Mouse (Mus musculus): ENCODE results near the gene Ephb2. TPM values are rescaled to one million over a fixed set of nuclear protein-coding genes. Genes with fewer than 3 reads are reported as not detected.

Gene Ephb2
- polyA plus RNA-seq, 1 experiment from 2014 or later, result 15.6 TPM

- peaks cover 87% of the 10 kb centered on the region for H3K36me3 ChIP-seq
- no peaks in the 10 kb centered on the region for H3K27me3 ChIP-seq (ENCODE audit: low read depth, poor library complexity, severe bottlenecking)
- no peak overlapping the region for H3K27ac ChIP-seq (replicated peaks)
- H3K9me3 ChIP-seq (replicated peaks), result peaks cover 8% of the 10 kb centered on the region; the same call in 1 of the 2 replicates
- WGBS, result 95% methylated on average over 17 of the region's 17 CpGs
- no peak overlapping the region for H3K4me3 ChIP-seq
- H3K4me1 ChIP-seq, result peaks cover 74% of the 10 kb centered on the region
- no peak for DNase-seq (ENCODE audit: low spot score)
These were observed 65.1 kb downstream of the Ephb2 start for GRCm38 (mm10) chr4:136770718-136771117.

GRCm38 (mm10) chr4:136768499-136768898 is 67.3 kb downstream of the Ephb2 start:
- WGBS, result 88% methylated on average over 3 of the region's 3 CpGs
- Histone ChIP-seq H3K27me3 (ENCODE audit: low read depth, poor library complexity, severe bottlenecking) (no peaks in the 10 kb centered on the region), H3K27ac (replicated peaks) (no peak overlapping the region), H3K4me3 (no peak overlapping the region), H3K36me3 (peaks cover 91% of the 10 kb centered on the region), H3K4me1 (peaks cover 72% of the 10 kb centered on the region), H3K9me3 (replicated peaks) (peaks cover 8% of the 10 kb centered on the region; the same call in 1 of the 2 replicates)
- DNase-seq (ENCODE audit: low spot score), result no peak

DNA sequence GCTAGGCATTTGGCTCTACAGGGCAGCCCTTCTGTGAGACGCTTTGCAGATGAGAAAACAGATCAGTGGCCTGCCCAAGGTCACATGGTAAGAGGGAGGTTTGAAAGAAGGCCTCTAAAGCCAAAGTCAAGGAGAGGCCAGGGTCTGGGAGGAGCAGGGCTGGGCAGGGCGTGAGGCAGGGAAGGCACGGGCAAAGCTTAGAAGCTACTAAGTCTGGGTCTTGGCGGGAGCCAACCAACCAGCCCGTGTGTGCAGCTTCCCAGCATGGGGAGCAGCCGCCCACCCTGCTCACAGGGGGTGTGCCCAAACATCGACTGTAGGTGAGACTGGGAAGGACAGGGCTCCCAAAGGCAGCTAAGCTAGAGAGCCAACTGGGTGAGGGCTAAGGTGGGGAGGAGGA is 70.7 kb downstream of the Ephb2 start:
- Histone ChIP-seq H3K27me3 (ENCODE audit: low read depth, poor library complexity, severe bottlenecking) (no peaks in the 10 kb centered on the region; the same call in 1 of the 2 replicates), H3K9me3 (replicated peaks) (peaks cover 8% of the 10 kb centered on the region; the same call in 1 of the 2 replicates), H3K36me3 (peaks cover 72% of the 10 kb centered on the region), H3K27ac (replicated peaks) (peak overlapping the region; percentile 65), H3K4me1 (peaks cover 78% of the 10 kb centered on the region), H3K4me3 (no peak overlapping the region)
- 62% methylated on average over 7 of the region's 7 CpGs for WGBS
- no peak for DNase-seq (ENCODE audit: low spot score)

- peak overlapping the region; percentile 82 for H3K27ac ChIP-seq (replicated peaks)
- DNase-seq (ENCODE audit: low spot score), result no peak
- peaks cover 5% of the 10 kb centered on the region; the same call in 1 of the 2 replicates for H3K27me3 ChIP-seq (ENCODE audit: low read depth, poor library complexity, severe bottlenecking)
- 23% methylated on average over 5 of the region's 5 CpGs for WGBS
- peaks cover 71% of the 10 kb centered on the region for H3K36me3 ChIP-seq
- H3K4me1 ChIP-seq, result peaks cover 92% of the 10 kb centered on the region
- H3K9me3 ChIP-seq (replicated peaks), result peaks cover 1% of the 10 kb centered on the region; the same call in 1 of the 2 replicates
- no peak overlapping the region for H3K4me3 ChIP-seq
These were observed 72.4 kb downstream of the Ephb2 start for GRCm38 (mm10) chr4:136763349-136763748.

DNA sequence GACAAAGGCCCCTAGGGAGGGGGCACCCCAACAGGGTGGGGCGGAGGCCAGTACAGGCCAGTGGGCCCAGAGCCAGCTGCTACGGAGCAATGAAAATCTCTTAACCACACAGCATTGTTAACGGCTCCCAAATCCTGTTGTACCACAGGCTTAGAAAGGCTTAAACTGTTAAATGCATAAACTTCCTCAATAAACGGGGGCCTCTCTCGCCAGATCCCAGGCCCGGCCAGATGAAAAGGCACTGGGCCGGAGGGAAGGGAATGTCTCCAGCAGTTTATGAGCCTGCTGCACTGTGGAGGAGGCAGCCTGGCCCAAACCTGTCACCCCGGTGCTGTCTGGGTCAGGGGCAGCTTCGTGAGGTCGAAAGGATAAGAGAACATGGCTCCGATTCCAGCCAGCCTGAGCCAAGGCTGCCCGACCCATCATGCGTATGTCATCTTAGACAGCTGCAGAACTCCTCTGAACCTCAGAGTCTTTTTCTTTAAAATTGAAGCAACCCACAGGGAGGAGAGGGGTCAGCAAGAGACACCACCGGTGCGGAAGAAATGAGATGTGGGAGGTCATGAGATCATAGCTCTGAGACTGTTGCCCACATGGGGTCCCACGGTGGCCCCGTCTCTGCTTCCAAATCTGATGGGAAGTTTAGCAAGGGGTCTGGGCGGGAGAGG is 73.9 kb downstream of the Ephb2 start:
- Histone ChIP-seq H3K36me3 (peaks cover 65% of the 10 kb centered on the region), H3K27me3 (ENCODE audit: low read depth, poor library complexity, severe bottlenecking) (peaks cover 5% of the 10 kb centered on the region; the same call in 1 of the 2 replicates), H3K4me3 (0 out of 2 replicates have a peak overlapping the region, but pooled peaks have one; percentile 20), H3K4me1 (peaks cover 94% of the 10 kb centered on the region), H3K27ac (replicated peaks) (peak overlapping the region; percentile 82), H3K9me3 (replicated peaks) (no peaks in the 10 kb centered on the region)
- WGBS, result 39% methylated on average over 18 of the region's 18 CpGs
- DNase-seq (ENCODE audit: low spot score), result peak; percentile 60

DNA sequence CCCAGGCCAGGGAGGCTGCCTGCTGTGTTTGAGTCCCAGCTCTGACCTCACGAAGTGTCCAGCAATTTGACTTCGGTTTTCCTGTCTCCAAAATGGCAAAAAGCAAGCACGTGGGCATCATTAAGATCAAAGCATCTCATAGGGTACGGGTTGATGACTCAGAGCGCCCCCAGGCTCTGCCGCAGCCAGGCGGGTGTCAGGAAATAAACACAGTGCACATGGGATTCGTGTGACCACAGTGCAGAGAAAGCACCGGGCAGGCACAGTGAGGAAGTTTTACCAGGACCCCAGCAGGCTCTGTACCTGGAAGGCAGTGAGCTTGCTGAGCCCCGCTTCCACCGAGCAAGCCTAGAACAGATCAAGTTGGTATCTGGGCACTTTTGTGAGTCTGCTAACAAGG is 74.9 kb downstream of the Ephb2 start:
- Histone ChIP-seq H3K4me3 (no peak overlapping the region), H3K9me3 (replicated peaks) (no peaks in the 10 kb centered on the region), H3K36me3 (peaks cover 55% of the 10 kb centered on the region), H3K27me3 (ENCODE audit: low read depth, poor library complexity, severe bottlenecking) (peaks cover 5% of the 10 kb centered on the region; the same call in 1 of the 2 replicates), H3K27ac (replicated peaks) (peak overlapping the region; percentile 82), H3K4me1 (peaks cover 94% of the 10 kb centered on the region)
- WGBS, result 73% methylated on average over 11 of the region's 11 CpGs
- DNase-seq (ENCODE audit: low spot score), result no peak

- Histone ChIP-seq H3K4me1 (peaks cover 97% of the 10 kb centered on the region), H3K27me3 (ENCODE audit: low read depth, poor library complexity, severe bottlenecking) (peaks cover 12% of the 10 kb centered on the region), H3K27ac (replicated peaks) (peak overlapping the region; percentile 98), H3K9me3 (replicated peaks) (no peaks in the 10 kb centered on the region), H3K4me3 (peak overlapping the region; percentile 46), H3K36me3 (peaks cover 48% of the 10 kb centered on the region)
- DNase-seq (ENCODE audit: low spot score), result peak; percentile 76
- 21% methylated on average over 4 of the region's 4 CpGs for WGBS
These were observed 78.7 kb downstream of the Ephb2 start for GRCm38 (mm10) chr4:136757096-136757495.

DNA sequence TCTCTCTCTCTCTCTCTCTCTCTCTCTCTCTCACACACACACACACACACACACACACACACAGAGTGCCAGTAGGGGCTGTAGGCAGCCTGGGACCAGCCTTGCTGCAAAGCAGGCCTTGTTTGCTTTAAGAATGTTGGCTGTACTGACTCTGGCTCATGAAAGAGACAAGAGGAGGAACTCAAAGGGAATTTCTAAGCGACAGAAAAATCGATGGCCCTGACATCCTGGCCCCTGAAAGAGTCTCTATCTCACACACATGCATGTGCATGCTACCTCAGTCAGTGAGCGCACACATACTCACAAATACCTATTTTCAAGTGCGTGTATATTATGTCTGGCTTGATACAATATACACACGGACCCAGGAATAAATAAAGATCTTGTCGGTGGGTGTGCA is 79.3 kb downstream of the Ephb2 start:
- H3K27me3 ChIP-seq (ENCODE audit: low read depth, poor library complexity, severe bottlenecking), result peaks cover 12% of the 10 kb centered on the region
- peak overlapping the region; percentile 46 for H3K4me3 ChIP-seq

GRCm38 (mm10) chr4:136755364-136755811 is 80.4 kb downstream of the Ephb2 start:
- Histone ChIP-seq H3K9me3 (replicated peaks) (no peaks in the 10 kb centered on the region), H3K4me3 (peak overlapping the region; percentile 46), H3K27ac (replicated peaks) (peak overlapping the region; percentile 98), H3K4me1 (peaks cover 97% of the 10 kb centered on the region), H3K36me3 (peaks cover 43% of the 10 kb centered on the region), H3K27me3 (ENCODE audit: low read depth, poor library complexity, severe bottlenecking) (peaks cover 12% of the 10 kb centered on the region)
- 0% methylated on average over 31 of the region's 31 CpGs for WGBS
- DNase-seq (ENCODE audit: low spot score), result peak; percentile 96

More for the DNA sequence above, 79.3 kb downstream of the Ephb2 start:
- Histone ChIP-seq H3K36me3 (peaks cover 48% of the 10 kb centered on the region), H3K9me3 (replicated peaks) (no peaks in the 10 kb centered on the region), H3K4me1 (peaks cover 97% of the 10 kb centered on the region), H3K27ac (replicated peaks) (peak overlapping the region; percentile 98)
- DNase-seq (ENCODE audit: low spot score), result no peak
- 39% methylated on average over 6 of the region's 6 CpGs for WGBS

DNA sequence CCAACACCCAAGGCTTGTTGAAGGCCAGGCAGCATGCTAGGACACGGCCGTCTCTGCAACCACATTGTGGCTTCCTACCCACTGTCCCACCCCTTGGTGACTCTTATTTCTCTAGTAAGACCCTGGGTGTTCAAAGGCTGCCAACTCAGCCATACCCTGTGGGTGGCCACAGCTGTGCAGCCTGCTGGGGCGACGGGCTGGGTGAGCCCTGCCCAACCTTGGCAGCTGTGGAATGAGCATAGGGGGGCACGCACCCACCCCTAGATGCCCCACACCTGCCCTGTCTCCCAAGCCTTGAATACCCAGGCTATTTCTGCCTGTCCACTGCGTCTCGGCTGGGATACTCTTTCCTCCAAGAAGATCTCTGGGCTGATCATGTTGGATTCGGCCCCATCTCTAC is 81.5 kb downstream of the Ephb2 start:
- Histone ChIP-seq H3K4me1 (peaks cover 100% of the 10 kb centered on the region), H3K4me3 (peak overlapping the region; percentile 46), H3K9me3 (replicated peaks) (no peaks in the 10 kb centered on the region), H3K27ac (replicated peaks) (peak overlapping the region; percentile 98), H3K36me3 (peaks cover 33% of the 10 kb centered on the region), H3K27me3 (ENCODE audit: low read depth, poor library complexity, severe bottlenecking) (peaks cover 12% of the 10 kb centered on the region)
- WGBS, result 71% methylated on average over 8 of the region's 8 CpGs
- no peak for DNase-seq (ENCODE audit: low spot score)

GRCm38 (mm10) chr4:136751355-136752020 is 84.3 kb downstream of the Ephb2 start:
- Histone ChIP-seq H3K4me1 (peaks cover 100% of the 10 kb centered on the region), H3K36me3 (peaks cover 22% of the 10 kb centered on the region), H3K27ac (replicated peaks) (peak overlapping the region; percentile 98), H3K4me3 (peak overlapping the region; percentile 40), H3K27me3 (ENCODE audit: low read depth, poor library complexity, severe bottlenecking) (peaks cover 10% of the 10 kb centered on the region), H3K9me3 (replicated peaks) (no peaks in the 10 kb centered on the region)
- DNase-seq (ENCODE audit: low spot score), result no peak
- 16% methylated on average over 4 of the region's 4 CpGs for WGBS

DNA sequence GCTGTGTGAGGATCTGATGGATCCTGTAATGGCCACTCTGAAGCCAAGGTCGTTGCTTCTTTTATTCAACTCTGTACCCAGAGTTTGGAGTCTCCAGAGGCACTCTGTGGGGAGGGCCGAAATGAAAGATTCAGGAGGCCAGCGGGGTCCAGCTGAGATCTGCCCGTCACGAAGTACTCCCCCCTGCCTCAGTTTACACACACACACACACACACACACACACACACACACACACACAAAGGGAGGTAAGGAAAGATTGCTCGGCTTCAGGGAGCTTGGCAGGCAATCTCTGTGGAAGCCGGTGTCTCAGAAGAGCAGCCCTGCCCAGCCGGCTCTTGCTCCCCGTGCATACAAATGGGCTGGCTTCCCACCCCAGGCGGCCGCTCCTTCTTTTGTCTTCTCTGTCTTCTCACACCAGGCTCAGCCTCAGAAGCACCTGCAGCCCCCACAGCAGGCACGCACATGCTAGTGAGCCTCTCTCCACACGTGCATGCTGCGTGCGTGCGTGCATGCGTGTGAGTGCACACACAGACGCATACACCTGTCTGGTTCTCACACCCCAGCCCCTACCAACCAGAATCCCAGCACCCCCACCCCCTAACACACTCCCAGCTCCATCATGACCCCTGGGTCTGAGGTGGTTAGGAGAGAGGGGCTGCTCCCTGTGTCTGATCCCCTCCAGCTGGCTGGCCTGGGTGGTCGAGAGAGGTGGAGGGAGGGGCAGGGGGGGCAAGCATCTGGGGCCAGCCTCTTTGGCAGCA is 85.0 kb downstream of the Ephb2 start:
- Histone ChIP-seq H3K36me3 (peaks cover 22% of the 10 kb centered on the region), H3K4me3 (peak overlapping the region; percentile 40), H3K27ac (replicated peaks) (peak overlapping the region; percentile 98), H3K9me3 (replicated peaks) (no peaks in the 10 kb centered on the region), H3K4me1 (peaks cover 100% of the 10 kb centered on the region), H3K27me3 (ENCODE audit: low read depth, poor library complexity, severe bottlenecking) (peaks cover 10% of the 10 kb centered on the region)
- DNase-seq (ENCODE audit: low spot score), result peak; percentile 83
- WGBS, result 5% methylated on average over 19 of the region's 19 CpGs
